In genomic region chr2:79760018-79760417, GRCm38 (mm10) we compare ENCODE assay signal across 15 mouse cellular contexts. TPM values are rescaled to one million over a fixed set of nuclear protein-coding genes. Genes with fewer than 3 reads are reported as not detected.
DNase-seq lines count a peak whose midpoint lies in the region; ATAC-seq and TF ChIP-seq lines count a peak whose summit lies in the region.
"Had no signal": no experiment of that assay in that cellular context is flagged by ENCODE, and none has a peak within 500 bp of the region (broad histone marks: within the 10 kb centered on the region; RNA-seq: fewer than 3 reads in every experiment).

No protein-coding gene starts in this region.

- no peaks in the 10 kb centered on the region for H3K9me3 ChIP-seq in heart, embryonic 12.5 days (replicated peaks)
- H3K9me3 ChIP-seq in midbrain, embryonic 11.5 days (ENCODE audit: control insufficient read depth, low read length), result no peaks in the 10 kb centered on the region
- H3K9me3 ChIP-seq: kidney, embryonic 15.5 days had no signal

- no peak for TF ChIP-seq CTCF in embryonic fibroblast, embryonic 13.5 days (IDR thresholded peaks at IDR 0.05; ENCODE audit: borderline replicate concordance, insufficient read depth, low read length)

- WGBS in heart, embryonic 12.5 days, result 64% methylated on average over 4 of the region's 4 CpGs
- 92% methylated on average over 4 of the region's 4 CpGs for WGBS in midbrain, embryonic 11.5 days

- no peak overlapping the region for H3K27ac ChIP-seq in heart, embryonic 12.5 days (ENCODE audit: poor library complexity, severe bottlenecking)
- 0 out of 2 replicates have a peak overlapping the region, but pooled peaks have one; percentile 8 for H3K27ac ChIP-seq in embryonic fibroblast, embryonic 13.5 days (ENCODE audit: insufficient read depth, low read length)
- no peak overlapping the region for H3K27ac ChIP-seq in midbrain, embryonic 11.5 days (ENCODE audit: low read depth, low read length)
- H3K27ac ChIP-seq: kidney, embryonic 15.5 days had no signal

- no peak overlapping the region for H3K9ac ChIP-seq in heart, embryonic 12.5 days
- H3K9ac ChIP-seq in midbrain, embryonic 11.5 days (ENCODE audit: low read length), result no peak overlapping the region
- H3K9ac ChIP-seq: kidney, embryonic 15.5 days had no signal

- H3K4me2 ChIP-seq in heart, embryonic 12.5 days, result no peak overlapping the region
- no peak overlapping the region for H3K4me2 ChIP-seq in midbrain, embryonic 11.5 days
- H3K4me2 ChIP-seq: kidney, embryonic 15.5 days had no signal

- no peaks in the 10 kb centered on the region for H3K36me3 ChIP-seq in heart, embryonic 12.5 days
- no peaks in the 10 kb centered on the region for H3K36me3 ChIP-seq in midbrain, embryonic 11.5 days (ENCODE audit: control insufficient read depth, insufficient read depth, low read length)
- H3K36me3 ChIP-seq: kidney, embryonic 15.5 days had no signal

- no peak overlapping the region for H3K4me3 ChIP-seq in heart, embryonic 12.5 days
- no peak overlapping the region for H3K4me3 ChIP-seq in embryonic fibroblast, embryonic 13.5 days (ENCODE audit: insufficient read depth, low read length)
- H3K4me3 ChIP-seq in midbrain, embryonic 11.5 days (ENCODE audit: low read depth, low read length), result no peak overlapping the region
- H3K4me3 ChIP-seq: erythroblast, embryonic 14.5 days; kidney, embryonic 15.5 days had no signal

- TF ChIP-seq POLR2A in embryonic fibroblast, embryonic 13.5 days (IDR thresholded peaks at IDR 0.05; ENCODE audit: low read depth, low read length), result no peak

- H3K27me3 ChIP-seq in heart, embryonic 12.5 days (replicated peaks), result no peaks in the 10 kb centered on the region
- no peaks in the 10 kb centered on the region for H3K27me3 ChIP-seq in midbrain, embryonic 11.5 days (ENCODE audit: control insufficient read depth, insufficient read depth, low read length)
- H3K27me3 ChIP-seq: kidney, embryonic 15.5 days had no signal

- intact Hi-C loops in heart, postnatal 14 days (cut with DNase I), result no loop called here

- no peaks in the 10 kb centered on the region for H3K4me1 ChIP-seq in heart, embryonic 12.5 days (replicated peaks)
- H3K4me1 ChIP-seq in embryonic fibroblast, embryonic 13.5 days (ENCODE audit: control insufficient read depth, insufficient read depth, low read length), result no peaks in the 10 kb centered on the region
- H3K4me1 ChIP-seq in midbrain, embryonic 11.5 days (ENCODE audit: control insufficient read depth, insufficient read depth, low read length), result no peaks in the 10 kb centered on the region
- H3K4me1 ChIP-seq: kidney, embryonic 15.5 days had no signal

- peak; percentile 6 to 7 for DNase-seq in heart, postnatal 14 days
- peak; percentile 12 for DNase-seq in heart, postnatal 4 days
- peak; percentile 7 for DNase-seq in right cerebral cortex, postnatal 25 days
- DNase-seq in midbrain, embryonic 11.5 days (ENCODE audit: low spot score, missing footprints), result no peak
- no peak for DNase-seq in adrenal gland, adult (ENCODE audit: inconsistent age in 2 of 2, low spot score in 1 of 2)
- DNase-seq: cerebellum, adult 18-20 months; thymus, postnatal 36 days had no signal

- no peak for ATAC-seq in heart, embryonic 12.5 days (ENCODE audit: insufficient number of reproducible peaks, low FRiP score)
- ATAC-seq in midbrain, embryonic 11.5 days (ENCODE audit: low FRiP score), result no peak
- ATAC-seq: activated CD4-positive, CD25-positive, alpha-beta regulatory T cell, adult 4 months had no signal

RNA-seq across cellular contexts. Expression of gene Ppp1r1c, which starts 52.4 kb away (rescaled TPM):
- total RNA-seq in heart, postnatal 14 days (2021), result not detected
- 0.22 TPM in 1 of 2 replicates, not detected in the other for polyA plus RNA-seq in heart, embryonic 12.5 days (2016; fragmentation: Nextera tagmentation; extraction: Ambion mirVana)
- not detected in 2 replicates for polyA plus RNA-seq in embryonic fibroblast, embryonic 13.5 days (2011; ENCODE audit: insufficient read length, low read depth, missing spikeins)
- not detected for total RNA-seq in heart, postnatal 4 days (2021)
- 1.4 and 2.1 TPM in 2 replicates for polyA plus RNA-seq in midbrain, embryonic 11.5 days (2014; fragmentation: Nextera tagmentation; extraction: Ambion mirVana)
- total RNA-seq: megakaryocyte progenitor cell, adult 5-6 weeks had no signal
- polyA plus RNA-seq: activated CD4-positive, CD25-positive, alpha-beta regulatory T cell, adult 4 months; erythroblast, embryonic 14.5 days; heart, embryonic 16.5 days; small intestine, adult 2 months had no signal

Comparison
In these comparisons a context has a peak if more than half of its experiments do, and no peak if none do; other contexts are left out.
1. DNase-seq: peak in heart, postnatal 14 days (2 of 2), heart, postnatal 4 days (single experiment) and right cerebral cortex, postnatal 25 days (single experiment); none in midbrain, embryonic 11.5 days (single experiment) and adrenal gland, adult (0 of 2).